Mouse (Mus musculus) heart, embryonic 12.5 days (tissue): Measurements from ENCODE around the gene Hacd2. TPM values are rescaled to one million over a fixed set of nuclear protein-coding genes. Genes with fewer than 3 reads are reported as not detected.

Source experiments
- ATAC-seq: fragments of 200-750 bp; cut with Nextera tagmentation; 2 replicates; pipeline ENCODE4 v1.8.0; 2017; ENCODE audit warnings: moderate TSS enrichment, moderate library complexity; ENCODE audit not compliant: insufficient number of reproducible peaks, low FRiP score
- H3K27ac ChIP-seq: fragments of 300-500 bp; sonication (generic); 2 replicates; pipeline ENCODE4 v1.5.1; 2016; ENCODE audit warnings: mild to moderate bottlenecking, moderate library complexity; ENCODE audit not compliant: poor library complexity, severe bottlenecking
- H3K27me3 ChIP-seq: fragments of 300-500 bp; sonication (generic); replicated peaks from 2 replicates; pipeline ENCODE4 v1.6.1; 2016; ENCODE audit warnings: mild to moderate bottlenecking, moderate library complexity
- H3K36me3 ChIP-seq: fragments of 300-500 bp; sonication (generic); 2 replicates; pipeline ENCODE4 v1.6.1; 2016; ENCODE audit warnings: mild to moderate bottlenecking, moderate library complexity
- H3K4me1 ChIP-seq: fragments of 300-500 bp; sonication (generic); replicated peaks from 2 replicates; pipeline ENCODE4 v1.6.1; 2016; ENCODE audit warnings: mild to moderate bottlenecking
- H3K4me2 ChIP-seq: fragments of 300-500 bp; sonication (generic); 2 replicates; pipeline ENCODE4 v1.6.1; 2016; ENCODE audit warnings: mild to moderate bottlenecking, moderate library complexity
- H3K4me3 ChIP-seq: fragments of 300-500 bp; sonication (generic); 2 replicates; pipeline ENCODE4 v1.5.1; 2016; ENCODE audit warnings: mild to moderate bottlenecking
- H3K9ac ChIP-seq: fragments of 300-500 bp; sonication (generic); 2 replicates; pipeline ENCODE4 v1.6.1; 2016; ENCODE audit warnings: mild to moderate bottlenecking, moderate library complexity
- H3K9me3 ChIP-seq: fragments of 300-500 bp; sonication (generic); replicated peaks from 2 replicates; pipeline ENCODE4 v1.6.1; 2016; ENCODE audit warnings: mild to moderate bottlenecking, moderate library complexity
- WGBS: fragments of 180-500 bp; shearing (Covaris S2); methylation state at CpG from one replicate; pipeline ENCODE4 v1.1.7; 2016; 5-methylcytosine and 5-hydroxymethylcytosine counted together
- polyA plus RNA-seq: library from polyadenylated mRNA; unstranded; fragments of >200 nt; fragmentation: Nextera tagmentation; extraction: Ambion mirVana; gene quantifications from 2 replicates; pipeline ENCODE4 v1.2.1, GENCODE M21; 2016

Gene Hacd2
- 54.6 and 60.0 TPM in 2 replicates for polyA plus RNA-seq

DNA sequence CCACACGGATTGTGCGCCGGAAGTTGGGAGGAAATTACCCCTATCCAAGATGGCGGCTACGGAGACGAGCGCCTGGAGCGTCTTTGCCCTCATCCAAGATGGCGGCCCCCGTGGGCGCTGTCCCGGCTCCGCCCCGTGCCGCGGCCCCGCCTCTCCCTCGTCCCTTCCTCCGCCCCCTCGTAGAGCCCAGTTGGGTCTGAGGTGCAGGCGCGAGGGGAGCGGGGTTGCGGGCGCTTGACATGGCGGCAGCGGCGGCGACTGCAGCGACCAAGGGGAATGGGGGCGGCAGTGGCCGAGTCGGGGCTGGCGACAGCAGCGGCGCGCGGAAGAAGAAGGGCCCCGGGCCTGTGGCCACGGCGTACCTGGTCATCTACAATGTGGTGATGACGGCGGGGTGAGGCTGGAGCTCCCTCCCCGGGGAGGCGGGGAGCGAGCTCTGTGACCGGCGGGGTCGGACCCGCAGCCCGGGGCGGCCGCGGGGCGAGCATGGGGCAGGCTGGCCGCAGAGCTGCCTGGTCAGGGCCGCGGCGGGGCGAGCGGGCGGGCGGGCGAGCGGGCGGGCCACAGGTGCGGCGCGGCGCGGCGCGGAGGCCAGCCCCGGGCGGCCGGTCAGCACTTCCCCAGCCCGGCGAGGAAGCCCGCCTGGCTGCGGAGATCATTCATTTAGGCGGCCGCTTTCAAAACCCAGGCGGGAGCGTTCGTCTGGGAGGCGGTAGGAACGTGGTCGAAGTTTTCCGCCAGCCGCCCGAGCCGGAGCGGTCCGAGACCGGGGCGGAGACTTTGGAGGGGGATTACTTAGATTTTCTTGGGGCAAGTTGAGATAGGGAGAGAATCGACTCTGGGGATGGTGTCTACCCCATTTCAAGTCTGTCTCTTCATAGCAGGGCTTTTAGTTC is at the start of gene Hacd2:
TSS of gene Hacd2 (plus strand) at position 187 of the 896 bp plus-strand sequence.
- H3K27me3 ChIP-seq = peaks cover 20% of the 10 kb centered on the region
- H3K27ac ChIP-seq = peak within 1 kb of the TSS; percentile 61
- peak within 1 kb of the TSS; percentile 81 for H3K4me2 ChIP-seq
- ATAC-seq = peak; percentile 99
- 1% methylated on average over 97 of the region's 97 CpGs for whole genome bisulfite sequencing
- H3K4me3 ChIP-seq = peak within 1 kb of the TSS; percentile 70
- peak within 1 kb of the TSS; percentile 86 for H3K9ac ChIP-seq
- no peaks in the 10 kb centered on the region for H3K9me3 ChIP-seq
- H3K36me3 ChIP-seq = peaks cover 8% of the 10 kb centered on the region
- no peaks in the 10 kb centered on the region; the same call in 1 of the 2 replicates for H3K4me1 ChIP-seq

DNA sequence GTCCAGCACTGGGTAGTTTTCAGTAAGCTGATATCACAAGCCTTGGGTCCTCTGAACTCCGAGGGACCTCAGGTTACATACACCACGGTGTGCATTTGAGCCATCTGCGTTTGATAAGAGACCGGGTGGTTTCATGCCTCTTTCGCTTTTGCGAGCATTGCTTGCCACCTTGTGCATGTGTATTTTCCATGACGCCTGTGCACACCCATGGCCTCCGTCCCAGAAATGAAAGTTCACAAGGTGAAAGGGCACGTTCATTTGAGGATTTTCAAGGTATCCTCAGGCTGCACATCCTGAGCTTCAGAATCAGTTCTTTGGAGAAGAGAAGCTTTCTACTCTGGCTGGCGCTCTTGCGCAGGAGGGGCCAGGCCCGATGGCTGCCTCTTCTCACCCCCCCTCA is 49.8 kb upstream of the Hacd2 start:
- H3K4me3 ChIP-seq = no peak overlapping the region
- H3K9me3 ChIP-seq = no peaks in the 10 kb centered on the region
- H3K27ac ChIP-seq = no peak overlapping the region
- H3K4me1 ChIP-seq = no peaks in the 10 kb centered on the region; the same call in 1 of the 2 replicates
- 74% methylated on average over 12 of the region's 12 CpGs for WGBS
- H3K9ac ChIP-seq = no peak overlapping the region
- H3K4me2 ChIP-seq = no peak overlapping the region
- no peak for ATAC-seq
- peaks cover 23% of the 10 kb centered on the region; the same call in 1 of the 2 replicates for H3K27me3 ChIP-seq
- H3K36me3 ChIP-seq = no peaks in the 10 kb centered on the region

DNA sequence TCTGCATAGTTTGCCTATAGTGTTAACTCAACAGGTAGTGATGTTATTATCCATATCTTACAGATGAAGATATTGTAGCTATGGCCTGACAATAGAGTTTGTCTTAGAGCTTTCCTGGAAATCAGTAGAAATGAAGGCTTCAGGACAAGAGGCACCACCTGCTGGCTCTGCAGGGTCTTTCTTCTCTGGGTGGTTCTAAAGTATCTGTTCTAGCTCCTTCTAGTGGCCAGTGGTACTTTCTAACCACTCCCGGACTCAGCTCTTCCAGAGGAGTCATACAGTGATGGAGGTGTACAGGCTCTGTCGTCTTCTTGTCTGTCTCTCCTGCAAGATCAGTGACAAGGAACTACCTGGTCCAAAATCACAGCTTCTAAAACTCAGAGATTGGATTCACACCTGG is 46.7 kb upstream of the Hacd2 start:
- no peak for ATAC-seq
- Histone ChIP-seq H3K27me3 (peaks cover 4% of the 10 kb centered on the region; the same call in 1 of the 2 replicates), H3K36me3 (no peaks in the 10 kb centered on the region), H3K9ac (no peak overlapping the region), H3K4me3 (no peak overlapping the region), H3K4me1 (peaks cover under 1% of the 10 kb centered on the region), H3K27ac (no peak overlapping the region), H3K4me2 (no peak overlapping the region), H3K9me3 (no peaks in the 10 kb centered on the region)
- WGBS = 40% methylated on average over 2 of the region's 2 CpGs

DNA sequence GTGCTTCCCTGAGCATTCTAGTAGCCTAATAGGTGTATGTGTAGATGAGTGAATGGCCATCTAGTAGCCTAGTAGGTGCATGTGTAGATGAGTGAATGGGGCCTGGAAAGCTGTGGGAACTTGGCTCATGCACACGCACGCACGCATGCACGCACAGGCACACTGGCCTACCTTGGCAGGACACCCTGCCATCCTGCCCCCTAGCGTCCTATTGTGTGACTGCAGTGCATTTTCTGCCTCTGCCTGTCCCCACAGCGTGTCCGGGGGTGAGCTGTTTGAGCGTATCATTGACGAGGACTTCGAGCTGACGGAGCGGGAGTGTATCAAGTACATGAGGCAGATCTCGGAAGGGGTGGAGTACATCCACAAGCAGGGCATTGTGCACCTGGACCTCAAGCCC is 45.6 kb upstream of the Hacd2 start:
- 81% methylated on average over 13 of the region's 13 CpGs for WGBS
- Histone ChIP-seq H3K36me3 (no peaks in the 10 kb centered on the region), H3K9ac (no peak overlapping the region), H3K4me3 (no peak overlapping the region), H3K27me3 (peaks cover 4% of the 10 kb centered on the region; the same call in 1 of the 2 replicates), H3K4me1 (peaks cover 10% of the 10 kb centered on the region), H3K4me2 (no peak overlapping the region), H3K9me3 (no peaks in the 10 kb centered on the region), H3K27ac (no peak overlapping the region)
- no peak for ATAC-seq

DNA sequence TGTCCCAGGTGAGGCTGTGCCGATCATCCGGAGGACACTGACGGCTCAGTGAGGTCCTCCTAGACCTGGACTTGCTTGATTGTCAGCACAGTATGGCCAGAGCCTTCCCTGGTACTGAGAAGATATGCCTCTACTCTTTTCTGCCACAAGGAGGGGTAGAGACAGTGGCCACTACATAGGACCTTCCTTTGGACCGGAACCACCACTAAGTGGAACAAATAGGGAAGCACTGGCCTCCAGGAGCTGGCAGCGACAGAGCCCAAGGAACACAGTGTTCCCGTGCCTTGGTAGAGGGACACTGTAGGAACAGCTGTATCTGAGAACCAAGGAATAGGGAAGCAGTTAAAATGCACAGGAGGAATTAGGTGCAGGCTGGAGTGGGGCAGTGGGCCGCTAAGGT is 44.2 kb upstream of the Hacd2 start:
- Histone ChIP-seq H3K27me3 (peaks cover 4% of the 10 kb centered on the region; the same call in 1 of the 2 replicates), H3K36me3 (no peaks in the 10 kb centered on the region), H3K27ac (no peak overlapping the region), H3K4me3 (no peak overlapping the region), H3K9me3 (no peaks in the 10 kb centered on the region), H3K4me1 (peaks cover 22% of the 10 kb centered on the region), H3K4me2 (no peak overlapping the region), H3K9ac (no peak overlapping the region)
- WGBS = 84% methylated on average over 7 of the region's 7 CpGs
- ATAC-seq = no peak

DNA sequence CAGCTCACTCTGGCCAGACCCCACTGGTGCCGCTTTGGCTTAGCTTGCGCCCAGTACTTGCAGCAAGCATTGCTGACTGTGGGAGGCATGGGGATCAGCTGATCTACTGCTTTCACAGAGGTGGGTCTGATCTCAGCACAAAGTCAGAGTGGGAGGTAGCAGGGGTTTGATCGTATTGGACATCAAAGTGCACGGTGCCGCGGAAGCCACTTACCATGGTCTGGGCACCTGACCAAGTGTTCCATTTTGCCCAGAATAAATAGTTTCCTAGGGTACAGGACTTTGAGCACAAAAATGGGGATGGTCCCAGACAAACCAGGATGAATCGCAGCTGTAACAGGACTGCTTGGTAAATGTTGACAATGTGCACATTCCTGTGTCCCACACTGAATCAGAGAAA is 41.2 kb upstream of the Hacd2 start:
- Histone ChIP-seq H3K9ac (no peak overlapping the region), H3K4me2 (no peak overlapping the region), H3K9me3 (no peaks in the 10 kb centered on the region), H3K4me1 (peaks cover 34% of the 10 kb centered on the region), H3K27me3 (peaks cover 4% of the 10 kb centered on the region; the same call in 1 of the 2 replicates), H3K4me3 (no peak overlapping the region), H3K27ac (no peak overlapping the region), H3K36me3 (no peaks in the 10 kb centered on the region)
- ATAC-seq = no peak
- WGBS = 87% methylated on average over 7 of the region's 7 CpGs

DNA sequence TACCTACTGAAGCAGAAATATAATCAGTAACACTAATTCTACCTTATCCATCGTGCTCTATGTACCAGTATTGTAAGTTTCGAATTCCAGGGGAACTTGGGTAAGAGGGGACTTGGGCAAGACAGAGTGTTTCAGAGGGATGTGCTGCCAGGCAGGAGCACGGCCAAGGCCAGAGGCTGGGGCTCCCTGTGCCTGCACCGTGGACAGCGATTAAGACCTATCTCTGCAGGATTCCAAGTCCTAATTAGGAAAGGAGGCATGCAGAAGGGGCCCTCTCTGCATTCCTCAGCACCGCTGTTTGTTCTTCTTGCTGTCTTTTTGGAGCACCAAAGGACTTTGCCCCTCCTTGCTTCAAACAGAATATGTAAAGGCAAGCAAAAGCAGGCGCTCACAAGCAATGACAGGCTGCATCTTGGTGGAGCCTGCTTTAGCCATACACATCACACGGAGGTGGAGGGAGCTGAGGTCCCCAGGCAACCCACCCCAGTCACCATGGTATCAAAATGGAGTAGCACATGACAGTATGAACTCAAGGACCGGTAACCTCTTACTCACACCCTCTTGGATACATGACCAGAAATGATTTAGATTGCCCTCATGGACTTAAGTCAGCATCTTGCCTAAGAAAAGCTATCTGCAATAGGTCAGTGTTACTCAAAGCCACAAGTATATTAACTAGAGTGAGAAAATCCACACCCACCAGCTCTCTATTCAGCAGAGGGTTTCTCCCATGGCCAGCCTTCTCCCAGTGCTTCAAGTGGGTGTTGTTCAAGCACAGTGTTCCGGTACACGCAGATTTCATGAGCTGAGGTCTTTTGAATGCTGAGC is 37.8 kb upstream of the Hacd2 start:
- Histone ChIP-seq H3K9me3 (no peaks in the 10 kb centered on the region), H3K27ac (peak overlapping the region; percentile 55; the same call in 1 of the 2 replicates), H3K9ac (no peak overlapping the region), H3K4me3 (no peak overlapping the region), H3K4me2 (peak overlapping the region; percentile 30; the same call in 1 of the 2 replicates), H3K4me1 (peaks cover 34% of the 10 kb centered on the region), H3K36me3 (no peaks in the 10 kb centered on the region), H3K27me3 (no peaks in the 10 kb centered on the region; the same call in 1 of the 2 replicates)
- 43% methylated on average over 11 of the region's 11 CpGs for WGBS
- ATAC-seq = no peak

DNA sequence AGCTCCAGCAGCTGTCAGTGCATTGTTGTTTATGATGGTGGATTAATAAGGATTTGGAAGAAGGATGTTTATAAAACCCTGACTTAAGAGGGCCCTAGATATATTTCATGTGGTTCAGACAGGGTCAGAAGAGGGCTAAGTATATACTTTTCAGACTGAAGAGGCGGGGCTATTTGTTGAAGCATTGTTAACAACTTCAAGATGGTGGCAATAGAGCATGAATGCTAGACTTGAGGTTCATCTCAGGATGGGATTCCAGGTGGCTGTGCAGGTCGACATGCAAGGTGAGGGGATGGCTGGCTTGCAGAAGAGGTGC is 37.2 kb upstream of the Hacd2 start:
- Histone ChIP-seq H3K9ac (no peak overlapping the region), H3K4me3 (no peak overlapping the region), H3K27ac (no peak overlapping the region), H3K4me2 (no peak overlapping the region), H3K4me1 (peaks cover 34% of the 10 kb centered on the region), H3K9me3 (no peaks in the 10 kb centered on the region), H3K36me3 (no peaks in the 10 kb centered on the region), H3K27me3 (no peaks in the 10 kb centered on the region; the same call in 1 of the 2 replicates)
- no peak for ATAC-seq
- 77% methylated on average over 2 of the region's 2 CpGs for WGBS

DNA sequence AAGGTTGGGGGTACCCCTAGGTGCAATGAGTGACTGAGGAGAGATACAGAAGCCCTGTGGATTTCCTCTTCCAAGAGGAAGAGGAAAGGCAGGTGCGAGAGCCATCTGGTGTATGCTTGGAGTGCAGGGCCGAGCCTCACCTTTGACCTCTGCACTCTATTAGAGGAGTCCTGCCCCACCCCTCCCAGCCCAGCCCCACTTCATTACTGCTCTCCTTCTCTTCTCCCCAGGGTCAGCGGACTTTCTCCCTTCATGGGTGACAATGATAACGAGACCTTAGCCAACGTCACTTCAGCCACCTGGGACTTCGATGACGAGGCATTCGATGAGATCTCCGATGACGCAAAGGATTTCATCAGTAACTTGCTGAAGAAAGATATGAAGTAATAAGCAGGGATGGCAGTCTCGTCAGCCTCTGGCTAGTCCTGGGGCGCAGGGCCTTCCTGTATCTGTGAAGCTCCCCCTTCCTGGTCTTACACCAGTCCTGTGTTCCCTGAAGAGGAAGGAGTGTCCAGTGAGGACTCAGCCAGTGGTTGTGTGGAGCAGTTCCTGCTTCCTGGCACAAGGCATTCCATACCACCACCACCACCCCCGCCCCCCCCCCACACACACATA is 35.9 kb upstream of the Hacd2 start:
- no peak overlapping the region for H3K27ac ChIP-seq
- no peaks in the 10 kb centered on the region; the same call in 1 of the 2 replicates for H3K27me3 ChIP-seq
- 83% methylated on average over 13 of the region's 13 CpGs for WGBS
- ATAC-seq = no peak
- H3K9me3 ChIP-seq = no peaks in the 10 kb centered on the region
- H3K4me2 ChIP-seq = no peak overlapping the region
- peaks cover 26% of the 10 kb centered on the region for H3K4me1 ChIP-seq
- H3K4me3 ChIP-seq = no peak overlapping the region
- H3K36me3 ChIP-seq = no peaks in the 10 kb centered on the region
- no peak overlapping the region for H3K9ac ChIP-seq

DNA sequence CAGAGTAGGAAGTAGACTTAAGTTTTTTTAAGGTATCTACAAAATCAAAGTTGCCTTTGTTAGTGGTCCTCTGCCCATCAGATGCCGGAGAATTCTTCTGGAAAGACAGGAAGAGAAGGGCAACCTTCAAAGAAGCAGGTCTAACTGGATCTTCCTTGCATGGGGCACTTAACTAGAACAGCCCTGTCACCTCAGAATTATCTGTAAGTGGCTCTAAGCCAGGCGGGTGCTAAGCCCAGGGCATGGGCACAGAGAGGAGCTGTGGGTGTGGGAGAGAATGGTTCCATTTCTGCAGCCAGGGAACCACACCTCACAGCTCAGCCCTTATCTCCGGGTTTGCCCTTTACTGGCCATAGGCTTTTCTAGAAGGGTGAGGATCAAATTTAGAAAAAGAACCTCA is 30.9 kb upstream of the Hacd2 start:
- no peaks in the 10 kb centered on the region for H3K9me3 ChIP-seq
- H3K27me3 ChIP-seq = no peaks in the 10 kb centered on the region; the same call in 1 of the 2 replicates
- no peak overlapping the region for H3K4me3 ChIP-seq
- H3K4me2 ChIP-seq = no peak overlapping the region
- no peak overlapping the region for H3K27ac ChIP-seq
- H3K4me1 ChIP-seq = peaks cover 9% of the 10 kb centered on the region
- WGBS = 67% methylated on average over 3 of the region's 3 CpGs
- no peak for ATAC-seq
- H3K36me3 ChIP-seq = no peaks in the 10 kb centered on the region
- H3K9ac ChIP-seq = no peak overlapping the region

DNA sequence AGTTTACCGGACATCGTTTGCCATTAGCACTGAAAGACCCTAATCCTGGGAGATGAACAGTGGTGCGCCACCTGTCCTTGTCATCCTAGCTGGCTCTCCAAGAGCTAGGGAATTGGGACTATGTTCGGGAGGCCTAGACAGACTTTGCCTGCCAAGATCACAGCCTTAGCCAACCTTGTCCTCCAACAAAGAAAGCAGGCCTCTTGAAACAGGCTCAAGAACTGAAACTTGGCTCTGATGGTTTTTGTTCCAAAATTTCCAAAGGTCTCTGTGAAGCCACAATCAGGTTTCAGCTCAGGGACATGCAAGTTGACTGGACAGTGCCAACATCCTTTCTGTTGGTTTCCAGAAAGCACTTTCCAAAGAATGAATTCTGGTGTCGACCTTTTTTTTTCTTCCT is 29.4 kb upstream of the Hacd2 start:
- no peaks in the 10 kb centered on the region for H3K36me3 ChIP-seq
- H3K4me2 ChIP-seq = no peak overlapping the region
- no peaks in the 10 kb centered on the region; the same call in 1 of the 2 replicates for H3K27me3 ChIP-seq
- 85% methylated on average over 5 of the region's 5 CpGs for WGBS
- H3K4me3 ChIP-seq = no peak overlapping the region
- H3K4me1 ChIP-seq = peaks cover 23% of the 10 kb centered on the region
- no peak overlapping the region for H3K27ac ChIP-seq
- ATAC-seq = no peak
- H3K9ac ChIP-seq = no peak overlapping the region
- H3K9me3 ChIP-seq = no peaks in the 10 kb centered on the region
